Mouse (Mus musculus): ENCODE data around the gene Znrf4. TPM values are rescaled to one million over a fixed set of nuclear protein-coding genes. Genes with fewer than 3 reads are reported as not detected.

The Znrf4 gene
- polyA plus RNA-seq, 1 experiment from 2014 or later: not detected

DNA sequence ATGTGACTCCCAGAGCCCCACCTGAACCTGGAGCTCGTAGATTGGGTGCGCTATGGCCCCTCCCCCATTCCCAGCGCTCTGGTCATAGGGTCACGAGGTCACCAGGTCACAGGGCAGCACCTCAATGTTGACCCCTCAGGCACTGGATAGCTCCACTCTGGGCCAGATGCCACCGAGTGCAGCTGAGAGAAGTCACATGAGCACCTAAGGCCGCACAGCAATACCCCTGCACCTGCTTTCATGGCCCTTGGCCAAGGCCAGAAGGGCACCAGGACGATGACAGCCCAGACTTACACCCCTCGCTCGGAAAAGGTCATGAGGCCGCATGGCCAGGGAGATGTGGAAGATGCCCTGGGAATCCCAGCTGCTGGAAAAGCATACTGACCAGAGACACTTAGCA is 41.7 kb downstream of the Znrf4 start:
- H3K4me1 ChIP-seq (ENCODE audit: control insufficient read depth, insufficient read depth, low read length): peaks cover 65% of the 10 kb centered on the region
- no peak overlapping the region for H3K27ac ChIP-seq (replicated peaks; ENCODE audit: low read depth, low read length)
- H3K27me3 ChIP-seq (replicated peaks; ENCODE audit: control insufficient read depth, insufficient read depth, low read length): peaks cover 28% of the 10 kb centered on the region
- H3K9me3 ChIP-seq (ENCODE audit: control insufficient read depth, low read length): no peaks in the 10 kb centered on the region
- H3K4me3 ChIP-seq (ENCODE audit: low read depth, low read length): no peak overlapping the region; the same call in 1 of the 2 replicates
- no peak for ATAC-seq (ENCODE audit: low read depth)
- H3K36me3 ChIP-seq (ENCODE audit: control insufficient read depth, insufficient read depth, low read length): no peaks in the 10 kb centered on the region
- 19% methylated on average over 10 of the region's 10 CpGs for WGBS
- H3K9ac ChIP-seq (ENCODE audit: low read depth, low read length): peak overlapping the region; percentile 52; the same call in 1 of the 2 replicates
- no peak for DNase-seq (ENCODE audit: low spot score)
- peak overlapping the region; percentile 49 for H3K4me2 ChIP-seq (ENCODE audit: low read depth, low read length)

DNA sequence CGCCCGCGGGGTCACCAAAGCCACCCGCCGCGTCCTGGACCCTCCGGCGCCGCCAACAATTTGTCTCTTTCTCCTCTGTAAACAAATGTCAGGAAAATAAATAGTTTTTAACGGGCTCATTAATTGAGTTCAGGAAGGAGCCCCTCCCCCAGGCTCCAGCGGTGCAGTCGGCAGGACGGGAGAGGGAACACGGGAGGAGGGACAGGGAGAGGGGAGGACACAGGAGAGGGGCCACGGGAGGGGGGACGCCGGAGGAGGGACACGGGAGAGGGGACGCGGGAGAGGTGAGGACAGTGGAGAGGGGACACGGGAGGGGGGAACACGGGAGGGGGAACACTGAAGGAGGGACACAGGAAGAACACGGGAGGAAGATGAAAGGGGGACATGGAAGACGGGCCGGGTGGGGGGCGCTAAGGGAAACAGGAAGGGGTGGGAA is 42.2 kb downstream of the Znrf4 start:
- ATAC-seq (ENCODE audit: low read depth): no peak

DNA sequence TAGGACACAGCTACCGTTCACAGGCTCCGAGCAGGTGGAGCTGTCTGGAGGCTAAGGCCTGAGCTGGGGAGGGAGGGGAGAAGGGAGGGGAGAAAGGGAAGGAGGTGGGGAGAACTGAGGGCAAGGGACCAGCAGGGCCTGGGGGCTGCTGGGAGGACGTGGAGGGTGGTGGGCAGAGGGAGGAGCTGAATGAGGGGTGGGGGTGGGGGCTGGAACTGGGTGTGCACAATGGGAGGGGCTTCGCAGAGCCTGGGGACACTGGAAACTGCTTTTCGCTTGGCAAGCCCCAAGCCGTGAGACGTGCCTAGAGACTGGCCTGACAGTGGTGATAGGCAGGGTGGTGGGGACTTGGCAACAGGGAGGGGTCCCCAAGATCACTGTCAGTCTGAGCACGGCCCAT is 43.0 kb downstream of the Znrf4 start:
- Histone ChIP-seq H3K4me3 (ENCODE audit: low read depth, low read length) (0 out of 2 replicates have a peak overlapping the region, but pooled peaks have one; percentile 26), H3K36me3 (ENCODE audit: control insufficient read depth, insufficient read depth, low read length) (no peaks in the 10 kb centered on the region), H3K9me3 (ENCODE audit: control insufficient read depth, low read length) (no peaks in the 10 kb centered on the region), H3K9ac (ENCODE audit: low read depth, low read length) (no peak overlapping the region; the same call in 1 of the 2 replicates), H3K27ac (replicated peaks; ENCODE audit: low read depth, low read length) (0 out of 2 replicates have a peak overlapping the region, but pooled peaks have one; percentile 18), H3K4me2 (ENCODE audit: low read depth, low read length) (peak overlapping the region; percentile 49; the same call in 1 of the 2 replicates), H3K4me1 (ENCODE audit: control insufficient read depth, insufficient read depth, low read length) (peaks cover 60% of the 10 kb centered on the region), H3K27me3 (replicated peaks; ENCODE audit: control insufficient read depth, insufficient read depth, low read length) (peaks cover 15% of the 10 kb centered on the region)
- no peak for ATAC-seq (ENCODE audit: low read depth)
- WGBS: 41% methylated on average over 8 of the region's 8 CpGs
- no peak for DNase-seq (ENCODE audit: low spot score)

More for the DNA sequence above, 42.2 kb downstream of the Znrf4 start:
- peak overlapping the region; percentile 52 for H3K9ac ChIP-seq (ENCODE audit: low read depth, low read length)
- peak overlapping the region; percentile 49 for H3K4me2 ChIP-seq (ENCODE audit: low read depth, low read length)
- no peaks in the 10 kb centered on the region for H3K36me3 ChIP-seq (ENCODE audit: control insufficient read depth, insufficient read depth, low read length)
- H3K27me3 ChIP-seq (replicated peaks; ENCODE audit: control insufficient read depth, insufficient read depth, low read length): peaks cover 22% of the 10 kb centered on the region
- H3K27ac ChIP-seq (replicated peaks; ENCODE audit: low read depth, low read length): 0 out of 2 replicates have a peak overlapping the region, but pooled peaks have one; percentile 8
- whole genome bisulfite sequencing: 7% methylated on average over 25 of the region's 26 CpGs
- peak overlapping the region; percentile 26 for H3K4me3 ChIP-seq (ENCODE audit: low read depth, low read length)
- peaks cover 63% of the 10 kb centered on the region for H3K4me1 ChIP-seq (ENCODE audit: control insufficient read depth, insufficient read depth, low read length)
- H3K9me3 ChIP-seq (ENCODE audit: control insufficient read depth, low read length): no peaks in the 10 kb centered on the region
- DNase-seq (ENCODE audit: low spot score): no peak

DNA sequence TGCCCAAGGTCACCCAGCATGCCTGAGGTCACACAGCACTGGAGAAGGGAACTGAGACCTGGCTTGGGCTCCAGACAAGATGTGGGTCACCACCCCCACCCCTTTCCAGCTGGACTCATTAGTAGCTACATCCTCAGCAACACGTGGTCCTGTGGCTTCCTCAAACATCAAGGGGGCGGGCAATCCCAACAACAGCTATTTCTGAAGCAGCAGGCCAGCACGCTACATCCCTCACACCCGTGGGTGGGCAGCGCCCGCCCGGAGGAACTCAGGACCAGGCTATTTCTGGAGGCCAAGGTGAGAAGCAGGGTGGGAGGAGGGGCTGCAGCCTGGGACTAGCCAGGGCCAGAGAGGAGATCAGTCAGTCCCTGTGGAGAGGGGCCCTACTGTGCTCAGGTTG is 43.4 kb downstream of the Znrf4 start:
- no peak overlapping the region for H3K4me2 ChIP-seq (ENCODE audit: low read depth, low read length)
- H3K36me3 ChIP-seq (ENCODE audit: control insufficient read depth, insufficient read depth, low read length): no peaks in the 10 kb centered on the region
- 61% methylated on average over 7 of the region's 7 CpGs for WGBS
- no peaks in the 10 kb centered on the region for H3K9me3 ChIP-seq (ENCODE audit: control insufficient read depth, low read length)
- no peak overlapping the region for H3K9ac ChIP-seq (ENCODE audit: low read depth, low read length)
- no peak for ATAC-seq (ENCODE audit: low read depth)
- DNase-seq (ENCODE audit: low spot score): no peak
- H3K4me1 ChIP-seq (ENCODE audit: control insufficient read depth, insufficient read depth, low read length): peaks cover 57% of the 10 kb centered on the region
- 0 out of 2 replicates have a peak overlapping the region, but pooled peaks have one; percentile 18 for H3K27ac ChIP-seq (replicated peaks; ENCODE audit: low read depth, low read length)
- peaks cover 11% of the 10 kb centered on the region for H3K27me3 ChIP-seq (replicated peaks; ENCODE audit: control insufficient read depth, insufficient read depth, low read length)
- H3K4me3 ChIP-seq (ENCODE audit: low read depth, low read length): no peak overlapping the region

DNA sequence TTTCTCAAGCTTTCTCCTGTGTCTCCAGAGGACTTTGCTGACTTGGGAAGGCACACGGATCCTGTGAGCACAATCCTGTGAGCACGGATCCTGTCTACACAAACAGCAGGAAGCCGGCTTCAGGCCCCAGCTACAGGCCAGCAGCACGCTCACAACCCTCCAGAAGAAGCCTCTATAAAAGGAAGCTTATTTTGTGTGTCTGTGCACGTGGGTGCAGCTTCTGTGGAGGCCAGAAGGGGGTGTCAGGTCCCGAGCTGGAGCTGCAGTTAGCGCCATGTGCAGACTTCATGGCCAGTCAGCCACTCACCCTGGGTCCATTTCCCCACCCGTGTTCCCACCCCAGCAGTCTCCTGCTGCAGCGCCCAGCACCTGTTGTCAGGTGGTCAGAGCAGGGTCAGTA is 43.9 kb downstream of the Znrf4 start:
- ATAC-seq (ENCODE audit: low read depth) (no peak), DNase-seq (ENCODE audit: low spot score) (no peak)
- H3K27ac ChIP-seq (replicated peaks; ENCODE audit: low read depth, low read length): peak overlapping the region; percentile 79
- no peaks in the 10 kb centered on the region for H3K36me3 ChIP-seq (ENCODE audit: control insufficient read depth, insufficient read depth, low read length)
- no peaks in the 10 kb centered on the region for H3K9me3 ChIP-seq (ENCODE audit: control insufficient read depth, low read length)
- no peak overlapping the region for H3K4me2 ChIP-seq (ENCODE audit: low read depth, low read length)
- H3K4me3 ChIP-seq (ENCODE audit: low read depth, low read length): no peak overlapping the region
- WGBS: 92% methylated on average over 7 of the region's 9 CpGs
- peaks cover 57% of the 10 kb centered on the region for H3K4me1 ChIP-seq (ENCODE audit: control insufficient read depth, insufficient read depth, low read length)
- H3K9ac ChIP-seq (ENCODE audit: low read depth, low read length): no peak overlapping the region
- peaks cover 6% of the 10 kb centered on the region for H3K27me3 ChIP-seq (replicated peaks; ENCODE audit: control insufficient read depth, insufficient read depth, low read length)

DNA sequence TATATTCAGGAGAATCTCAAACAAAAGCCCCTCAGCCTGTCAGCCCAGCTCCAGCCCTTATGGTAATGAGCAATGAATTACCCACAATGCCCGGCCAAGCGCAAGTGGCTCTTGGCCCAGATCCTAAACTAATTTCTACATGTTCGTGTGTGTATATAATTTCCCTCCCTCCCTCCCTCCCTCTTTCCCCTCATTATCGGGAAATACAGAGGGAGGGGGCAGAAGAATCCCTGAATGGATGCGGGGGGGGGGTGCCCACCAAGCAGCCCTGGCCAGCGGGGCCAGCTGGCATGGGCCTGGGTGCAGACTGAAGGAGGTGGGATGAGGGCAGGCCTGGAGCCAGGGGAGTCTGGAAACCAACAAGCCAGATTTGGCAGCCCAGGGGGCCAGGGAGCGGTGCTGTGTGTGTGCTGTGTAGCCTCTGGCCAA is 44.8 kb downstream of the Znrf4 start:
- Histone ChIP-seq H3K27ac (replicated peaks; ENCODE audit: low read depth, low read length) (peak overlapping the region; percentile 79), H3K9ac (ENCODE audit: low read depth, low read length) (peak overlapping the region; percentile 27; the same call in 1 of the 2 replicates), H3K27me3 (replicated peaks; ENCODE audit: control insufficient read depth, insufficient read depth, low read length) (no peaks in the 10 kb centered on the region), H3K4me1 (ENCODE audit: control insufficient read depth, insufficient read depth, low read length) (peaks cover 55% of the 10 kb centered on the region), H3K4me2 (ENCODE audit: low read depth, low read length) (peak overlapping the region; percentile 32), H3K4me3 (ENCODE audit: low read depth, low read length) (no peak overlapping the region), H3K9me3 (ENCODE audit: control insufficient read depth, low read length) (no peaks in the 10 kb centered on the region), H3K36me3 (ENCODE audit: control insufficient read depth, insufficient read depth, low read length) (no peaks in the 10 kb centered on the region)
- WGBS: 38% methylated on average over 5 of the region's 7 CpGs
- DNase-seq (ENCODE audit: low spot score) (peak; percentile 95), ATAC-seq (ENCODE audit: low read depth) (peak; percentile 47)

DNA sequence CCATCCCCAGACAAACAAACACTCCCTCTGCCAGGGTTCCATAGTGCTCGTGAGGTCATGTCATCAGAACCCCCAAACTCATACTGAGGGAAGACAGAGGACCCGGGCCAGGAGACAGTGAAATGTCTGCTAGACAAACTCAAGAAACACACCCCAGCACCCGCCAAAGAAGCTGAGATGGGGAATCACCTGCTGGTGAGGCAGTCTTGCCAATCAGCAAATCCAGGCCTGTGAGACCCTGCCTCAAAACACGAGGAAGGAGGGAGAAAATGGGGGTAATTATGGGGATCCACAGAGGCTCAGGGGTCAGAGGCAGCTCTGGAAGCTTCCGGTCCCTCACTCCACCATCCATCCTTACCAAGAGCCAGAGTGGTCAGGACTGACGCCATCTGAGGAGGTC is 45.5 kb downstream of the Znrf4 start:
- Histone ChIP-seq H3K4me1 (ENCODE audit: control insufficient read depth, insufficient read depth, low read length) (peaks cover 52% of the 10 kb centered on the region), H3K36me3 (ENCODE audit: control insufficient read depth, insufficient read depth, low read length) (no peaks in the 10 kb centered on the region), H3K4me2 (ENCODE audit: low read depth, low read length) (peak overlapping the region; percentile 32; the same call in 1 of the 2 replicates), H3K4me3 (ENCODE audit: low read depth, low read length) (no peak overlapping the region), H3K27ac (replicated peaks; ENCODE audit: low read depth, low read length) (peak overlapping the region; percentile 19; the same call in 1 of the 2 replicates), H3K27me3 (replicated peaks; ENCODE audit: control insufficient read depth, insufficient read depth, low read length) (no peaks in the 10 kb centered on the region), H3K9ac (ENCODE audit: low read depth, low read length) (no peak overlapping the region), H3K9me3 (ENCODE audit: control insufficient read depth, low read length) (no peaks in the 10 kb centered on the region)
- no peak for DNase-seq (ENCODE audit: low spot score)
- no peak for ATAC-seq (ENCODE audit: low read depth)
- WGBS: 70% methylated on average over 6 of the region's 6 CpGs

DNA sequence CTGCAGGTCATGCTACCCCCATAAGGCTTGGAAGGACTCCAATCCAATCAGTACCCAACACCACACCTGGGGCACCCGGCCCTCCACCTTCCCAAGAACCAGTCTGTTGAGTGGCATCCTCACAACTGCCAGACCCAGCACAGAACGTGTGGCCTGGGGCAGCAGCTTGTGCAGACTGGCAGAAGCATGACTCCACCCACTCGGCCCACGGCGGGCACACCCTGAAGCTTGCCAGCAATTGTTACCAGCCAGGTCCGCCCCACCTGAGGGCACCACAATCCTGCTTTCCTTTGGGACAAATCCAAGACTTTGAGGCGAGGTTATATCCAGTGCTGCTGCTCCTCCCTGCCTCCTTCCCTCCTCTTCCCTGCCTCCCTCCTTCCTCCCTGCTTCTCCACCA is 47.4 kb downstream of the Znrf4 start:
- no peak for DNase-seq (ENCODE audit: low spot score)
- H3K27me3 ChIP-seq (replicated peaks; ENCODE audit: control insufficient read depth, insufficient read depth, low read length): no peaks in the 10 kb centered on the region
- H3K9me3 ChIP-seq (ENCODE audit: control insufficient read depth, low read length): no peaks in the 10 kb centered on the region
- no peak overlapping the region for H3K4me2 ChIP-seq (ENCODE audit: low read depth, low read length)
- peaks cover 52% of the 10 kb centered on the region for H3K4me1 ChIP-seq (ENCODE audit: control insufficient read depth, insufficient read depth, low read length)
- H3K4me3 ChIP-seq (ENCODE audit: low read depth, low read length): no peak overlapping the region
- 58% methylated on average over 4 of the region's 7 CpGs for WGBS
- ATAC-seq (ENCODE audit: low read depth): no peak
- H3K27ac ChIP-seq (replicated peaks; ENCODE audit: low read depth, low read length): no peak overlapping the region
- no peaks in the 10 kb centered on the region for H3K36me3 ChIP-seq (ENCODE audit: control insufficient read depth, insufficient read depth, low read length)
- peak overlapping the region; percentile 23; the same call in 1 of the 2 replicates for H3K9ac ChIP-seq (ENCODE audit: low read depth, low read length)

DNA sequence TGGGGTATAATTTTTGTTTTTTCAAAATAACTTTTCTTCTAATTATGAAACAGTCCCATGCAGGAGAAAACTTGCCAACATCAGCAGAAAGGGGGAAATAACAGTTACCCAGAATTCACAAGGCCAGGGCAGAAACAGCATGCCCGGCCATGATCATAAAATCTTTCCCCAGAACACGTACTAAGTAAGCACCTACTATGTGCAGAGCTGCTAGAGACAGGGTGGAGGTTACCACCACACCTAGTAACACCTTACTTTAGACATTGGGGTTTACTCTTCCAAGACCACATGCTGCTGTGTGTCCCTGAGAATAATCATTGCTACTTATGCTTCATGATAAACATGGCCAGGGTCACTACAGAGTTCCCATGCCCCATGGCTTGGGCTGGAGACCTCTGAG is 47.9 kb downstream of the Znrf4 start:
- H3K27me3 ChIP-seq (replicated peaks; ENCODE audit: control insufficient read depth, insufficient read depth, low read length): no peaks in the 10 kb centered on the region
- DNase-seq (ENCODE audit: low spot score) (no peak), ATAC-seq (ENCODE audit: low read depth) (no peak)
- H3K27ac ChIP-seq (replicated peaks; ENCODE audit: low read depth, low read length): no peak overlapping the region
- no peak overlapping the region for H3K4me2 ChIP-seq (ENCODE audit: low read depth, low read length)
- 82% methylated on average over 2 of the region's 2 CpGs for WGBS
- H3K9me3 ChIP-seq (ENCODE audit: control insufficient read depth, low read length): no peaks in the 10 kb centered on the region
- no peak overlapping the region for H3K9ac ChIP-seq (ENCODE audit: low read depth, low read length)
- peaks cover 51% of the 10 kb centered on the region for H3K4me1 ChIP-seq (ENCODE audit: control insufficient read depth, insufficient read depth, low read length)
- no peaks in the 10 kb centered on the region for H3K36me3 ChIP-seq (ENCODE audit: control insufficient read depth, insufficient read depth, low read length)
- no peak overlapping the region for H3K4me3 ChIP-seq (ENCODE audit: low read depth, low read length)
